Mouse (Mus musculus) megakaryocyte-erythroid progenitor cell, adult 5-6 weeks (primary cell): Measurements from ENCODE around the gene Kif2a. TPM values are rescaled to one million over a fixed set of nuclear protein-coding genes. Genes with fewer than 3 reads are reported as not detected.
A peak's percentile ranks its signal among the peaks of the same experiment; 100 is the strongest.
"Not testable (repeated sequence)": the region's sequence is repeated elsewhere in the genome, so short reads cannot be mapped to it uniquely, and the experiment has no call there.

Experiments
- ATAC-seq: replicated peaks from 2 replicates; pipeline ENCODE4 v1.8.0; 2016; ENCODE audit warnings: mild to moderate bottlenecking, inconsistent platforms; ENCODE audit not compliant: severe bottlenecking, poor library complexity, low FRiP score, low TSS enrichment
- total RNA-seq, 2 experiments: library from RNA; stranded (forward) in 1 of 2; stranded (reverse) in 1 of 2; fragments of 200-1000, 215-1000 nt in 1 of 2; fragments of >200 nt in 1 of 2; fragmentation: Nextera tagmentation in 1 of 2; gene quantifications; 2 replicates each; pipeline ENCODE4 v1.2.3; 2014 to 2017

Gene Kif2a
- total RNA-seq, 2 experiments from 2014 or later: 22.0 to 56.4 TPM

GRCm38 (mm10) chr13:107025663-107026062 is 3.7 kb upstream of the Kif2a start:
- no peak for ATAC-seq

- peak; percentile 58 for ATAC-seq
Observed at GRCm38 (mm10) chr13:107022266-107023171, 593 bp upstream of the Kif2a start.

DNA sequence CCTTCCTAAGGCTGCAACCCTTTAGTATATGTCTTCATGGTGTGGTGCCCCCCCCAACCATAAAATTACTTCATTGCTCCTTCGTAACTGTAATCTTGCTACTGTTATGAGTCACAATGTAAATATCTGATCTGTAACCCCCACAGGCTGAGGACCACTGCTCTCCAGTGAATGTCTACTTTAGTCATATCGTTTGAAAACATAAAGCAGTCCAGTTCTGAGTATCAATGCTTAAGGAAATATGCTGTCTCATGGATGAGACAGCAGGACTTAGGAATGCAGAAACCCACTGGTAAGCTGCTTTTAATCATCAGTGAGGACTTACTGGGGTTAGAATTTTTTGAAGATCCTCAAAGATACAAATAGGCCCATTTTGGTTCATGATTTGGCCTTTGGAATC is 2.5 kb downstream of the Kif2a start:
- no peak for ATAC-seq

GRCm38 (mm10) chr13:107013926-107014325 is 8.0 kb downstream of the Kif2a start:
- no peak for ATAC-seq

GRCm38 (mm10) chr13:107011618-107012017 is 10.3 kb downstream of the Kif2a start:
- no peak for ATAC-seq

DNA sequence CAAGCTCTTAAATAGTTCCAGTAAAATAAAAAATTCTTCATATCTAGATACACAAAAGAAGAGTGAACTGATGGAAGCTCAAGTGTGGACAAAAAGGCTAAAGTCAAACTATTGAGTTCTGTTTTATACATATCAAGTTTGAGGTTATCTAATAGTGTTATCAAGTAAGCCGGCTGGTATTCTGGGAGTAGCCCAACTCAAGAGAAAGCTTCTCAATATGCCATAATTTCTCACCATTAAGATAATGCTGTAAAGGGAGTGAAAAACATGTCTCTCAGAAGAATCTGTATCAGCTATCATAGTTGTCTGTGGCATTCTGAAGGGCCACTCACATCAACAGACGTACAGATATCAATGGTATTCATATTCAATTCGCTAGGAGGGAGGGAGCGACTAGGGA is 13.8 kb downstream of the Kif2a start:
- ATAC-seq: peak; percentile 58

DNA sequence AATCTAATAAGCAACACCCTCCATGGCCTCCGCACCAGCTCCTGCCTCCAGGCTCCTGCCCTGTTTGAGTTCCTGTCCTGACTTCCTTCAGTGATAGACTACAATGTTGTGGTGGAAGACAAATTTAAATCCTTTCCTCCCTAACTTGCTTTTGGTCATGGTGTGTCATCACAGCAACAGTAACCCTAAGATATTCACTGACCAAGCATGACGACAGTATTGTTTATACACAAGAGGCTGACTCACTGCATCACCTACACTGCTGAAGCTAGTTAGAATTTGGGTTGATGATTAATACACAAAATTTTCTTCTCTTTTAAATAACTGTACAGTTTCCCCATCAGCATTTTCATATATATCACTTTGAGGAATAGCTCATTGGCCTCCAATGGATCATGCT is 18.7 kb downstream of the Kif2a start:
- no peak for ATAC-seq

DNA sequence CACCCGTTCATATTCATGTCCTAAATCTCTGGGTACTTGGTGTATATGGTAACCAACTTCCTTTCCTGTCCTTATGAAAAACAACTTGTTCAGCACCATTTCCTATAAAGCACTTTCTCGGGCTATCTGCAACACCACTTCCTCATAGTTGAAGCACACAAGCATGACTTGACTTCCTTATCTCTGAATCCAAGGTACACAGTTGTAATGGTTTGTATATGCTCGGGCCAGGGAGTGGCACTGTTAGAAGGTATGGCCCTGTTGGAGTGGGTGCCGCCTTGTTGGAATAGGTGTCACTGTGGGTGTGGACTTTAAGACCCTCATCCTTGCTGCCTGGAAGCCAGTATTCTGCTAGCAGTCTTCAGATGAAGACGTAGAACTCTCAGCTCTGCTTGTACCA is 23.3 kb downstream of the Kif2a start:
- peak; percentile 93 for ATAC-seq

GRCm38 (mm10) chr13:106998026-106998425 is 23.9 kb downstream of the Kif2a start:
- no peak for ATAC-seq

DNA sequence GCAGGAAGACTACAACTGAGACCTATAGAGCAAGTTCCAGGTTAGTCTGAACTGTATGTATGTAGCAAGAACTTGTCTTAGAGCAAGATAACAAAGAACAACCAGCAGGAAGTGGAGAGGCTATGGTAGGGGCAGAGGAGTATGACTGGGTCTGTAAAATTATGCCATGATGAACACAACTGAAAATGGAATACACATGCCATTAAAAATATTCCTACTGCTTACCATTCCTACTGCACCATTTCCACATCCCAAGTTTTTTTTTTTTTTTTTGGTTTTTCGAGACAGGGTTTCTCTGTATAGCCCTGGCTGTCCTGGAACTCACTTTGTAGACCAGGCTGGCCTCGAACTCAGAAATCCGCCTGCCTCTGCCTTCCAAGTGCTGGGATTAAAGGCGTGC is 24.4 kb downstream of the Kif2a start:
- ATAC-seq: not testable (repeated sequence)

DNA sequence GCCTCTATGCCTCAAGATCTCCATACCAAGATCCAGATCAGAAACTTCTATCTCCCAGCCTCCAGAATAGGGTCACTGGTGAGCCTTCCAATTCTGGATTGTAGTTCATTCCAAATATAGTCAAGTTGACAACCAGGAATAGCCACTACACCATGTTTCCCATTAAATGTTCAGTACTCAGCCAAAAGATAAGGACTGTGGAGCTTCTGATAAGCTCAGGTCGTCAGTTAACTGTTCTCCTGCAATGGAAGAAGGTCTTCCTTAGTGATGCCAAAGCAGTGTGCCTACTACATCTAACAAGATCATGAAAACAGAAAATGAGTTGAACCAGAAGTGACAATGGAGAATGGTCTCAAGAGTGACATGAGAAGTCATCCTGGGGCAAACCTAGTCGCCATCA is 25.0 kb downstream of the Kif2a start:
- ATAC-seq: no peak

GRCm38 (mm10) chr13:106961496-106961895 is 60.4 kb downstream of the Kif2a start:
- ATAC-seq: no peak

GRCm38 (mm10) chr13:106960557-106960956 is 61.4 kb downstream of the Kif2a start:
- ATAC-seq: no peak

GRCm38 (mm10) chr13:106958286-106958685 is 63.6 kb downstream of the Kif2a start:
- ATAC-seq: no peak

DNA sequence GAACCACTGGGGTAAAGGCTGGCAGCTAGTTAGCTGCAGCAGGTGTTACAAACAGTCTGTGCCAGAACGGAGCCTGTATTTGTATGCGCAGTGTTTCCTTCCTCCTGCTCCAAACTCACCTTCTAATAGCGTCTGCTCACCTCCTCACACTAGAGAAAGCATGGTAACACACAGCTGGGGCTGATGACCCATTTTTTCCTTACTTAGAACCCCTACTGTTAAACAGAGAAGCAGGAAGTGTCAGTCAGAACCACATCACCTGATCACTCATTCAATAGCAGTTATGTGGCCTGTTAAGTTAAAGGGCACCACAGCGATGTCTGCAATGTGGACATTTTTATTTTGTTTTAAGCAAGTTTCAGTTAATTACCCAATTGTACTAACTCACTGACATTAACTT is 64.4 kb downstream of the Kif2a start:
- ATAC-seq: no peak

DNA sequence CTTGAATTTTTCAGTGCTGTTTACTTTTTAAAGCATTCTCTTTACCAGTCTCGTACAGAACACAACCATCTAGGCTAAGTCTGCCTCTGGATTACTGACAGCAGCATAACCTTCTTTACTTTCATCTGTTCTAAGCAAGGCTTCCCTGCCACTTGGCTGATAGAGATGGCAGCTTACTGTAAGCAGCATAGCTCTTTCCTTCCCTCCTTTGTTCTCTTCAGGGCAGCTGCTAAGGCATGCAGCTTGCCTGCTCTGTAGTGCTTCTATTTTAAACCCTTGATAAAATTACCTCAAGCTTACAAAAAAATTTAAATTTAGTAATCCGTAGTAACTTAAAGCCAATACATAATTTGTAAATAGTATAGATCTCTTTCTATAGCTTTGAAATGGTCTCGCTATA is 67.0 kb downstream of the Kif2a start:
- ATAC-seq: no peak

DNA sequence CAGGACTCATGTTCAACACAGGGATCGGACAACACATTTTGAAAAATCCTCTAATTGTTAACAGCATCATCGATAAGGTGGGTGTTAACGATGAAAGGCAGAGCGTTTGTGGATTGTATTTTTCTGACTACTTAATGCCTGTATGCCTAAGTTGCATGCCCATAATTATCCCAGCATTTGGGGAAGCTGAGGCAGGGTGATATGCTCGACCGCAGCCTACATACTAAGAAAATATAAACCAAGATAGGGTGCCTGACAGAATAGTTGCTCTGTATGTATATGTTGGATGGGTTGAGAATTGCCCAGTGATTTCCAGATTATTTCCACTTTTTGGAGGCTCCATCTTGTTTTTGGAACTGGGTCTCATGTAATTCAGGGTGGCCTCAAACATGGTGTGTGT is 74.3 kb downstream of the Kif2a start:
- ATAC-seq: no peak

GRCm38 (mm10) chr13:106946594-106947540 is 75.1 kb downstream of the Kif2a start, which contains the start of gene Dimt1:
Gene Dimt1 (plus strand): TSS chr13:106947127.
- ATAC-seq: peak; percentile 99

GRCm38 (mm10) chr13:106945518-106945917 is 76.4 kb downstream of the Kif2a start:
- ATAC-seq: no peak

GRCm38 (mm10) chr13:106942721-106943120 is 79.2 kb downstream of the Kif2a start:
- ATAC-seq: no peak
